Mouse (Mus musculus): ENCODE measurements around the gene Dlg1. TPM values are rescaled to one million over a fixed set of nuclear protein-coding genes. Genes with fewer than 3 reads are reported as not detected.
A peak's percentile ranks its signal among the peaks of the same experiment; 100 is the strongest.

Gene Dlg1
- polyA plus RNA-seq, 1 experiment: 12.9 TPM

DNA sequence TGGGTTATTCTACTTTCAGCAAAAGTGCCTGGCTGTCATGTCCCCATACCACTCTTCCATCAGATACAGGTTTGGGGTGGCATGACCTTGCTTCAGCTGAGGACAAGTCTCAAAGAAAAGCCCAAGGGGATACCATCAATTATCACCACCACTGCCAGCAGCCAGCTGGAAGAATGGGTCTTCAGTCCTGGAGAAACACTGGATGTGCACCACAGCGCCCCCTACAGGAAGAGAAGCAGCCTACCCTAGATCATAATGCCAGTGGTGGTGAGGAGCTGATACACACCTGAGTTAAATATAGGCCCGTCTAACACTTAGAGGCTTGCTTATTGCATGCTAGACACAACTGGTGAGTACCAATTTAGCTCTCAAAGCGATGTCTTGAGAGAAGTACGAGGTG lies 242.1 kb downstream of the Dlg1 start:
- H3K4me1 ChIP-seq (ENCODE audit: control insufficient read depth, insufficient read depth, low read length): no peaks in the 10 kb centered on the region; the same call in 1 of the 2 replicates
- no peak for TF ChIP-seq POLR2A (IDR thresholded peaks at IDR 0.05; ENCODE audit: control insufficient read depth, low read depth, low read length)
- TF ChIP-seq CTCF (IDR thresholded peaks at IDR 0.05; ENCODE audit: control insufficient read depth, insufficient read depth, insufficient replicate concordance, low read depth, low read length): peak; percentile 79; the same call in 1 of the 2 replicates
- no peaks in the 10 kb centered on the region for H3K36me3 ChIP-seq (ENCODE audit: control insufficient read depth, insufficient read depth, low read length)

DNA sequence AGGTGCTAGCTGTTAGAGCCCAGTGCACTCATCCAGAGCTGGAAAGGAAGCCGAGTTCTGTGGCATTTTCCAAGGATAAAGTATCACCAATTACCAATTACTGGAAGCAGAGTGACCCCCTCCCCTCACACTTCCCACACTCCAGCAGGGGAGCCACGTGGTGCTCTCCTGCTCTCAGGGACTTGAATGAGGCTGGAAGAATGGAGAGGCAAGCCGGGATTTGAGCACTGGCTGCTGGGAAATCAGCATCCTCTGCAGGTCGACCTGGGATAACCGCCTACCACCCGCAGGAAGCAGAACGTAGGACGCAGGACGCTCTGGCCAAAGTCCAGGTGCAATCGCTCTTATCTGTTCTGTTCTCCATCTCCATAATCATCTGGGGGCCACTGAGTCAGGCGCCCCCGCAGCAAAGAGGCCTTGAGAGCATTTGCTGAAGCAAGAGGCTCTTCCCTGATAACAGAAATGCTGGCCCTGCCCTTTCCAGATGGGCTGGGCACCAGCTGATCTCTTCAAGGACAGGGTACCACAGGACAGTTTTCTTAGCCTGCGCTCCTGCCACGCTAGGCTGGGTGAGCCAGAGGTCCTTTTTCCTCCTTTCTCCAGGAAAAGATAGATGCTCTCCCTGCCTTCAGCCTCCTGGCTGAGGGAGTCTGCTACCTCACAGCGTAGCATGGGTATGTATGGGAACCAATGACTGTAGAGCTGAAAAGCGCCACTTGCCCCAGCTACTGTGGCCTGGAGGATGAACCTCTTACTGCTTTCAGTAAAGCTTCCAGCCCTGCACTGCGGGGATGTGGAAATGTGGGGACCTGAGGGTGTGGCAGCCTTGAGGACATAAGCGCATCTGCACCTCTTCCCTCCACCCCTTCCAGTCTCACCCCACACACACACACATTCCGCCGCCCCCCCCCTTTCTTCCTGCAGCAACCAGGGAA lies 242.9 kb downstream of the Dlg1 start:
- Histone ChIP-seq H3K4me1 (ENCODE audit: control insufficient read depth, insufficient read depth, low read length) (no peaks in the 10 kb centered on the region; the same call in 1 of the 2 replicates), H3K36me3 (ENCODE audit: control insufficient read depth, insufficient read depth, low read length) (no peaks in the 10 kb centered on the region), H3K27me3 (ENCODE audit: control insufficient read depth, insufficient read depth, low read length) (no peaks in the 10 kb centered on the region), H3K4me3 (ENCODE audit: control insufficient read depth, low read depth, low read length) (no peak overlapping the region), H3K27ac (ENCODE audit: control insufficient read depth, insufficient read depth, low read depth, low read length) (no peak overlapping the region)
- TF ChIP-seq POLR2A (IDR thresholded peaks at IDR 0.05; ENCODE audit: control insufficient read depth, low read depth, low read length) (no peak), CTCF (IDR thresholded peaks at IDR 0.05; ENCODE audit: control insufficient read depth, insufficient read depth, insufficient replicate concordance, low read depth, low read length) (no peak)

More for the DNA sequence above, 242.1 kb downstream of the Dlg1 start:
- Histone ChIP-seq H3K27me3 (ENCODE audit: control insufficient read depth, insufficient read depth, low read length) (no peaks in the 10 kb centered on the region), H3K4me3 (ENCODE audit: control insufficient read depth, low read depth, low read length) (no peak overlapping the region), H3K27ac (ENCODE audit: control insufficient read depth, insufficient read depth, low read depth, low read length) (no peak overlapping the region)

DNA sequence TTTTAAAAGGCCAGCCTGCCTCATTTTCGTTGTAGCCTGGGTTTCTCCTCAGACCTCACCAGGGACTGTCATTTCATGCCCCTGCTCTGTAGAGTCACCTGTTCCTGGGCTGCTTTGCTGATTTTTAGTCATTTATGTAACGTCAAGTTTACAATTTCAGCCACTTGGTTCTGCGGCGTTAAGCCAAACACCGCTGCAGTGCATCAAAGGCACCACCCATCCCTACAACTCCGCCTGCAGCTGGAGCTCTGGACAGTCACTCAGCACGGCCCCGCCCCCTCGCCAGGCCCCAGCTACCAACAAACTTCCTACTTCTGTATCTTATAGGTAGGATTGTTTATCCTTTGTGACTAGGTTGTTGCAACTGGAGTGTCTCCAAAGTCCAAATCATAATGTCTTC lies 243.7 kb downstream of the Dlg1 start:
- TF ChIP-seq POLR2A (IDR thresholded peaks at IDR 0.05; ENCODE audit: control insufficient read depth, low read depth, low read length): no peak
- TF ChIP-seq CTCF (IDR thresholded peaks at IDR 0.05; ENCODE audit: control insufficient read depth, insufficient read depth, insufficient replicate concordance, low read depth, low read length): no peak
- Histone ChIP-seq H3K36me3 (ENCODE audit: control insufficient read depth, insufficient read depth, low read length) (no peaks in the 10 kb centered on the region), H3K4me1 (ENCODE audit: control insufficient read depth, insufficient read depth, low read length) (no peaks in the 10 kb centered on the region; the same call in 1 of the 2 replicates), H3K4me3 (ENCODE audit: control insufficient read depth, low read depth, low read length) (no peak overlapping the region), H3K27ac (ENCODE audit: control insufficient read depth, insufficient read depth, low read depth, low read length) (no peak overlapping the region), H3K27me3 (ENCODE audit: control insufficient read depth, insufficient read depth, low read length) (no peaks in the 10 kb centered on the region)

DNA sequence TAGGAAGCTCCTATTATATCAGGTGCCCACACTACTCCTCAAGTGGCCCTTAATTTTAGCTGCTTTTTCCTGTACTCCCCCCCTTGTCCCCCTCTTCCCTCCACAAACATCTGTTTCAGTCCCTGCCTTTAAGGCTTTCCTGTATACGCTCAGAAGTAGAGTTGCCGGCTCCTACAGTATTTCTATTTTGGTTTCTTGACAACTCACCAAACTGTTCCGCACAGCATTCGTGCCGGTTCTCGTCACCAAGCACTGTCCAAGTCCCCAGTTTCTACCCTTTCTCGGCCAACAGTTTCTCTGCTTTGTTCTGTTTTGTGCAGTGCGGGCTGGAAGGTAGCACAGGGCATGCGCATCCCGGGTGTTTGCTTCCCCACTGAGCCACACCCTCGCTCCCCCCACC lies 245.7 kb downstream of the Dlg1 start:
- Histone ChIP-seq H3K27ac (ENCODE audit: control insufficient read depth, insufficient read depth, low read depth, low read length) (no peak overlapping the region), H3K36me3 (ENCODE audit: control insufficient read depth, insufficient read depth, low read length) (no peaks in the 10 kb centered on the region), H3K4me1 (ENCODE audit: control insufficient read depth, insufficient read depth, low read length) (no peaks in the 10 kb centered on the region; the same call in 1 of the 2 replicates), H3K4me3 (ENCODE audit: control insufficient read depth, low read depth, low read length) (no peak overlapping the region; the same call in 1 of the 2 replicates), H3K27me3 (ENCODE audit: control insufficient read depth, insufficient read depth, low read length) (no peaks in the 10 kb centered on the region)
- TF ChIP-seq CTCF (IDR thresholded peaks at IDR 0.05; ENCODE audit: control insufficient read depth, insufficient read depth, insufficient replicate concordance, low read depth, low read length) (no peak), POLR2A (IDR thresholded peaks at IDR 0.05; ENCODE audit: control insufficient read depth, low read depth, low read length) (no peak)

DNA sequence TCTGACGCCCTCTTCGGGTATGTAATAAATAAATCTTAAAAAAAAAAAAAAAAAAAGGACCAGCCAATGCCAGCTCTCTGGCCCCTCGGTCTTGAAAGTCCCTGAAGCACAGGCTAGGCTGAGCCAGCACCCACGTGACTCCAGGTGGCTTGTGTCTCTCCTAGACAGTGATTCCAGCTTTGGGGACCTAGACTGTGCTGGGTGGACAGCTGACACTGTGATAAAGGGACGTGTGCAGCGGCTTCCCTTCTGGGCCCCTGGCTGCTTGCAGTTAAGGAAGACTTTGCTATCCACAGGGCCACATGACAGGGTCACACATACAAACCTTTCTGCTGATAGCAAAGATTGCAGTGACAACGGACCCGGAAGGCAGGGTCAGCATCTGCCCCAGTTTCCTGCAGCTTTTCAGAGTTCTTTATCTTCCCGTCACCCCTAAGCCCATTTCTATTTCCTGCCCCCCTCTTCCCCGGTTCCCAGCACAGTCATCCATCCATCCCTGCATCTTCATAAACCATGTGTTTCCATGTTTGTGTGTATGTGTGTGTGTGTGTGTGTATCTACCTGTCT lies 247.1 kb downstream of the Dlg1 start:
- no peak overlapping the region for H3K4me3 ChIP-seq (ENCODE audit: control insufficient read depth, low read depth, low read length)
- H3K36me3 ChIP-seq (ENCODE audit: control insufficient read depth, insufficient read depth, low read length): no peaks in the 10 kb centered on the region
- TF ChIP-seq CTCF (IDR thresholded peaks at IDR 0.05; ENCODE audit: control insufficient read depth, insufficient read depth, insufficient replicate concordance, low read depth, low read length) (no peak), POLR2A (IDR thresholded peaks at IDR 0.05; ENCODE audit: control insufficient read depth, low read depth, low read length) (no peak)
- no peak overlapping the region for H3K27ac ChIP-seq (ENCODE audit: control insufficient read depth, insufficient read depth, low read depth, low read length)
- H3K27me3 ChIP-seq (ENCODE audit: control insufficient read depth, insufficient read depth, low read length): no peaks in the 10 kb centered on the region
- no peaks in the 10 kb centered on the region; the same call in 1 of the 2 replicates for H3K4me1 ChIP-seq (ENCODE audit: control insufficient read depth, insufficient read depth, low read length)

DNA sequence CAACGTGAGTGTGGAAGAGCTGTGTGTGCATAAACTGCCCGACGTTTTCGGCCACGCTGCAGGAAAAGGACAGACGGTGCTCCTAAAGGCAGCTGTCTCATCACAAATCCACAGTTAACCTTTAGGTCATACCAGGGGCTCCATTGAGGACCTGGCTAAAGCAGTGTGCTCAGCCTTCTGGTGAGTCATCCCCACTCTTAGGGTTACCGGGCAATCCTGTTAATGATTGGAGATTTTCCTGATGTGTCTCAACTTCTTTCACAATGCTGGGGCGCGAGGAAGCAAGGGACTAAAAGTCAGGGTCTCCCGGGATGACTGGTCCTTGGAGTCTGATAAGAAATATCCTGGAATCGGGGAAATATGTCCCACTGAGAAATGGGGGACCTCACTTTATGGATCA lies 254.5 kb downstream of the Dlg1 start:
- H3K4me1 ChIP-seq (ENCODE audit: control insufficient read depth, insufficient read depth, low read length): peaks cover 6% of the 10 kb centered on the region
- no peak overlapping the region for H3K4me3 ChIP-seq (ENCODE audit: control insufficient read depth, low read depth, low read length)
- TF ChIP-seq CTCF (IDR thresholded peaks at IDR 0.05; ENCODE audit: control insufficient read depth, insufficient read depth, insufficient replicate concordance, low read depth, low read length) (no peak), POLR2A (IDR thresholded peaks at IDR 0.05; ENCODE audit: control insufficient read depth, low read depth, low read length) (no peak)

DNA sequence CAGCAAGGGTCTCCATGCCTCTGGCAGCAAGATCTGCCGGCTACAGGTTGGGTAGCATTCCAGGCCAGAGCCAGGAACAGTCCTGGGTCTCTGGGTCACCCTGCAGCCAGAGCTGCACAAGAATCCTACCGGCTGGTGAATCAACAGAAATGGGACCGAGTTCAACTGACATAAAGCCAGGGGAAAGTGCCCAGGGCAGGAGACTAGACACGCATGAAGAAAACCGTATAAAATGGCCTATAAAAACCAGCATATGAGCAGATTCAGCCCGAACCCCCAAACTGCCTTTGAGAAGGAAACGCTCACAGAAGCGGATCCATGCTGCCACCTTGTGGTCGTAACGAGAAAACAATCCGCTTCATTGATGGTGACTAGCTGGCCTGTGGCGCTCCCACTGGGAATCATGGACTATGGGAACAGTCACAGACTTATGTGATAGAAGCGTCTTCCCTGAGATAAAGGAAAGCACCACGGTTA lies 255.0 kb downstream of the Dlg1 start:
- Histone ChIP-seq H3K36me3 (ENCODE audit: control insufficient read depth, insufficient read depth, low read length) (no peaks in the 10 kb centered on the region), H3K4me3 (ENCODE audit: control insufficient read depth, low read depth, low read length) (peak overlapping the region; percentile 31), H3K27ac (ENCODE audit: control insufficient read depth, insufficient read depth, low read depth, low read length) (no peak overlapping the region), H3K4me1 (ENCODE audit: control insufficient read depth, insufficient read depth, low read length) (peaks cover 6% of the 10 kb centered on the region), H3K27me3 (ENCODE audit: control insufficient read depth, insufficient read depth, low read length) (no peaks in the 10 kb centered on the region)
- peak; percentile 80; the same call in 1 of the 2 replicates for TF ChIP-seq CTCF (IDR thresholded peaks at IDR 0.05; ENCODE audit: control insufficient read depth, insufficient read depth, insufficient replicate concordance, low read depth, low read length)
- no peak for TF ChIP-seq POLR2A (IDR thresholded peaks at IDR 0.05; ENCODE audit: control insufficient read depth, low read depth, low read length)

More for the DNA sequence above, 254.5 kb downstream of the Dlg1 start:
- Histone ChIP-seq H3K27me3 (ENCODE audit: control insufficient read depth, insufficient read depth, low read length) (no peaks in the 10 kb centered on the region), H3K36me3 (ENCODE audit: control insufficient read depth, insufficient read depth, low read length) (no peaks in the 10 kb centered on the region), H3K27ac (ENCODE audit: control insufficient read depth, insufficient read depth, low read depth, low read length) (no peak overlapping the region)
